Mouse (Mus musculus): ENCODE measurements around the gene Olfr862. TPM values are rescaled to one million over a fixed set of nuclear protein-coding genes. Genes with fewer than 3 reads are reported as not detected.

The Olfr862 gene
- not detected in 2 replicates for polyA plus RNA-seq (2012; ENCODE audit: low replicate concordance)

GRCm38 (mm10) chr9:19887904-19888303, at the start of gene Olfr862:
Gene Olfr862, minus strand, starts transcription at chr9:19888004.

GRCm38 (mm10) chr9:19916565-19916964, 28.8 kb upstream of the Olfr862 start, which contains the start of gene Olfr77:
Gene Olfr77, plus strand, starts transcription at chr9:19916865.

GRCm38 (mm10) chr9:19849647-19850046, 38.2 kb downstream of the Olfr862 start, which contains the start of gene Olfr860:
Gene Olfr860, minus strand, starts transcription at chr9:19849747.

Other genes with a start within 250 kb of the Olfr862 start
- gene Olfr857, start 178.6 kb downstream of the Olfr862 start, polyA plus RNA-seq (2012; ENCODE audit: low replicate concordance): not detected in 2 replicates
- gene Olfr58, start 107.7 kb downstream of the Olfr862 start, polyA plus RNA-seq (2012; ENCODE audit: low replicate concordance): not detected in 2 replicates
- not detected in 2 replicates for gene Olfr859, start 83.1 kb downstream of the Olfr862 start, polyA plus RNA-seq (2012; ENCODE audit: low replicate concordance)
- gene Olfr860, start 38.3 kb downstream of the Olfr862 start, polyA plus RNA-seq (2012; ENCODE audit: low replicate concordance): not detected in 2 replicates
- 0.01 TPM in 1 of 2 replicates, not detected in the other for gene Olfr77, start 28.9 kb upstream of the Olfr862 start, polyA plus RNA-seq (2012; ENCODE audit: low replicate concordance)
- gene Olfr866, start 140.0 kb upstream of the Olfr862 start, polyA plus RNA-seq (2012; ENCODE audit: low replicate concordance): not detected in 2 replicates
- gene Olfr867, start 169.6 kb upstream of the Olfr862 start, polyA plus RNA-seq (2012; ENCODE audit: low replicate concordance): not detected in 2 replicates
- not detected in 2 replicates for gene Olfr868, start 210.6 kb upstream of the Olfr862 start, polyA plus RNA-seq (2012; ENCODE audit: low replicate concordance)
- gene Olfr869, start 241.0 kb upstream of the Olfr862 start, polyA plus RNA-seq (2012; ENCODE audit: low replicate concordance): not detected in 2 replicates

Measured in hematopoietic multipotent progenitor cell, adult 10-12 weeks (in vitro differentiated cells).